Mouse (Mus musculus) gastrocnemius, postnatal 10 days (tissue): ENCODE measurements around the gene Iltifb. TPM values are rescaled to one million over a fixed set of nuclear protein-coding genes. Genes with fewer than 3 reads are reported as not detected.
"Not testable (repeated sequence)": the region's sequence is repeated elsewhere in the genome, so short reads cannot be mapped to it uniquely, and the experiment has no call there.

Experiments used
- DNase-seq: peaks from one replicate; pipeline ENCODE4 v3.0.0; 2021; ENCODE audit warnings: mixed read lengths
- long read RNA-seq, 2 experiments: library from polyadenylated mRNA; stranded (forward); transcript quantifications; one replicate each; pipeline ENCODE4 v2.0.0; 2021
- total RNA-seq, 2 experiments: library from RNA; stranded (reverse); gene quantifications; 2 replicates each; pipeline ENCODE4 v1.2.3; 2021

Iltifb gene
- not detected for total RNA-seq
- long read RNA-seq, experiment 1, result 0 reads
- long read RNA-seq, experiment 2, result 0 reads

DNA sequence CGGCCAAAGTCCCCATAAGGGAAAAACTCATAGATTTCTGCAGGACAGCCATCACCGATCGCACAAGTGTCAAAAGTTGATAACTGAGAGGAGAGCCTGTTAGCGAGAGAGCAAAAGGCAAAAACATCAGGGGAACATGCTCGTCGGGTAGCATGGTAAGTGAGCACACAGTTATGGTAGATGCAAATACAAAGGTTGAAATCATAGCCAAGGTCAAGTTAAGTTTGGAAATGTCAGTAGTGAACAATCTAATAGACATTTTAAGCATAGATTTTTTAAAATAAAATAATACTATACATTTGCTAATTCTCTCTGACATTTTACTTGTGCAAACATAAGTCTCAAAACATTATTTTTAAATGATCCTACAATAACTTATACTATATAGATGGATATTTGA lies at the start of gene Iltifb:
Gene Iltifb (minus strand): TSS at position 101 of the 400 bp plus-strand sequence.
- no peak for DNase-seq

DNA sequence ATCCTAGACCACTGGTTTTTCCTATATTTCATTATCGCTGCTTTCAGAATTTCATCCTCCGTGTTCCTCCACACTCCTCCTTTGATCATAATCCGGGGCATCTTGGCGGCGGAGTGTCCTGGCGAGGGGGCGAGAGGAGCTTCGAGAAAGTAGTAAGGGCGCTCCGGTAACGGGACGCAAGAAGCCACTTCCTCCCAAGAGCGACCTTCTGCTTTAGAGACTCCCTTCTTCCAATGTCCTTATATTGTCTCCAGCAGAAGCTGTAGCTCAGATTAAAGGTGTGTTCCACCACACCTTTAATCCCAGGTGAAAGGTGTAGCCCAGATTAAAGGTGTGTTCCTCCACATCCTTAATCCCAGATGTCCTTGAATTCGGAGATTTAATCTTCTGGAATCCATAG lies 48.3 kb upstream of the Iltifb start, which contains the start of gene Gm9046:
Gene Gm9046 (minus strand): TSS at position 101 of the 400 bp plus-strand sequence.
- DNase-seq, result not testable (repeated sequence)

DNA sequence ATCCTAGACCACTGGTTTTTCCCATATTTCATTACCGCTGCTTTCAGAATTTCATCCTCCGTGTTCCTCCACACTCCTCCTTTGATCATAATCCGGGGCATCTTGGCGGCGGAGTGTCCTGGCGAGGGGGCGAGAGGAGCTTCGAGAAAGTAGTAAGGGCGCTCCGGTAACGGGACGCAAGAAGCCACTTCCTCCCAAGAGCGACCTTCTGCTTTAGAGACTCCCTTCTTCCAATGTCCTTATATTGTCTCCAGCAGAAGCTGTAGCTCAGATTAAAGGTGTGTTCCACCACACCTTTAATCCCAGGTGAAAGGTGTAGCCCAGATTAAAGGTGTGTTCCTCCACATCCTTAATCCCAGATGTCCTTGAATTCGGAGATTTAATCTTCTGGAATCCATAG lies 42.9 kb upstream of the Iltifb start, which contains the start of gene Gm9045:
Gene Gm9045 (minus strand): TSS at position 101 of the 400 bp plus-strand sequence.
- DNase-seq, result not testable (repeated sequence)

DNA sequence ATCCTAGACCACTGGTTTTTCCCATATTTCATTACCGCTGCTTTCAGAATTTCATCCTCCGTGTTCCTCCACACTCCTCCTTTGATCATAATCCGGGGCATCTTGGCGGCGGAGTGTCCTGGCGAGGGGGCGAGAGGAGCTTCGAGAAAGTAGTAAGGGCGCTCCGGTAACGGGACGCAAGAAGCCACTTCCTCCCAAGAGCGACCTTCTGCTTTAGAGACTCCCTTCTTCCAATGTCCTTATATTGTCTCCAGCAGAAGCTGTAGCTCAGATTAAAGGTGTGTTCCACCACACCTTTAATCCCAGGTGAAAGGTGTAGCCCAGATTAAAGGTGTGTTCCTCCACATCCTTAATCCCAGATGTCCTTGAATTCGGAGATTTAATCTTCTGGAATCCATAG lies 37.5 kb upstream of the Iltifb start, which contains the start of gene Gm9044:
Gene Gm9044 (minus strand): TSS at position 101 of the 400 bp plus-strand sequence.
- not testable (repeated sequence) for DNase-seq

DNA sequence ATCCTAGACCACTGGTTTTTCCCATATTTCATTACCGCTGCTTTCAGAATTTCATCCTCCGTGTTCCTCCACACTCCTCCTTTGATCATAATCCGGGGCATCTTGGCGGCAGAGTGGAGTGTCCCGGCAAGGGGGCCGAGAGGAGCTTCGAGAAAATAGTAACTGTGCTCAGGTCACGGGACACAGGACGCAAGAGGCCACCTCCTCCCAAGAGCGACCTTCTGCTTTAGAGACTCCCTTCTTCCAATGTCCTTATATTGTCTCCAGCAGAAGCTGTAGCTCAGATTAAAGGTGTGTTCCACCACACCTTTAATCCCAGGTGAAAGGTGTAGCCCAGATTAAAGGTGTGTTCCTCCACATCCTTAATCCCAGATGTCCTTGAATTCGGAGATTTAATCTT lies 32.0 kb upstream of the Iltifb start, which contains the start of gene Gm9040:
Gene Gm9040 (minus strand): TSS at position 101 of the 400 bp plus-strand sequence.
- DNase-seq, result not testable (repeated sequence)

DNA sequence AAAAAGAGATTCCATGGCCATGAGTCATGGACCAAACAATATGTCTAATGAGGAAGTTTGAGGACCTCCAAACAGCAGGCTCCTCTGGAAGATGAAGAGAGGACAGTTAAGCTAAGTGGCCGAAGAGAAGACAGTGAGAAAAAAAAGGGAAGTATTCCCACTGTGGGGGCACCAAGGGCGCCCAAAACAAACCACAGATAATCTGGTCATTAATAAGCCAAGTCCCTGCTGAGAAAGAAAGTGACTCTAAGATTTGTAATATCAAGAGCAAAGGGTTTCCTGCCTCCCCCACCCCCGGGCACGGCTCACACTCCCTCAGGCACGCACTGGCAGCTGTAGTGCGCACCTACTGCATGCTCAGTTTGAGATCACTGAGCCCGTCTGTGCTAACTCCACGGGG lies 24.2 kb upstream of the Iltifb start:
- no peak for DNase-seq

DNA sequence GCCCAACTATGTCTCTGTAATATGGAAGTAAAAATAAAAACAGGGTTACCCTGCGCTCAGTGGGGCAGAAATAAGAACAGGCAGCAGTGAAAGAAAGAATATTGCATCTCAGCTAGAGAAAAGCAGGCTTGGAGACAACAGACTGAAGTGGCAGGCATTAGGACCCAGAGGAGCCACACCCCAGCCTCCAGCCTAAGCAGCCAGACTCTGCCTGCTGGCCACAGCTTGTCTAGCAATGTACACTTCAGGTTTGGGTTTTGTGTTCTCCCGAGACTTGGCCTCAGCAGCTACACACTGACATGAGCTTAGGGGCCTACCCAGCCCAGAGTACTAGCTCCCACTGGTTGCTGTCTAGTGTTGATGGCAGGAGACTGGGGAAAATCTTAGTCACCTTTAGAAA lies 7.3 kb upstream of the Iltifb start:
- DNase-seq, result not testable (repeated sequence)

DNA sequence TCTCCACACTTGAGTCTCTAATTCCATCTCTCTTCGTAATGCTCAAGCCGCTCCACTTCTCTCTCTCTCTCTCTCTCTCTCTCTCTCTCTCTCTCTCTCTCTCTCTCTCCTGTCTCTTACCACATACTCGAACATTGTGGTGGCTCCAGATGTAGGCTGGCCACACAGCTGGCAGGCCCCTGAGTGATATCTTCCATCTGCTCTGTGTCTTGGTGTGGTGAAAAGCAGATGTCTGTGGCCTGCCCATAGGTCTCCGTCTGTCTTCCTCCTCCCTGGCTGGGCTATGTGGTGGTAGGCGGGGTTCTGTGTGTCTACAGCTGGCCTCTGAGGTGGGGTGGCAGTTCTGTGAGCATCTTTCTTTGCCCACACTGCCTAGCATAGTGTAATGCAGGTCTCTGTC lies 11.8 kb downstream of the Iltifb start:
- not testable (repeated sequence) for DNase-seq

DNA sequence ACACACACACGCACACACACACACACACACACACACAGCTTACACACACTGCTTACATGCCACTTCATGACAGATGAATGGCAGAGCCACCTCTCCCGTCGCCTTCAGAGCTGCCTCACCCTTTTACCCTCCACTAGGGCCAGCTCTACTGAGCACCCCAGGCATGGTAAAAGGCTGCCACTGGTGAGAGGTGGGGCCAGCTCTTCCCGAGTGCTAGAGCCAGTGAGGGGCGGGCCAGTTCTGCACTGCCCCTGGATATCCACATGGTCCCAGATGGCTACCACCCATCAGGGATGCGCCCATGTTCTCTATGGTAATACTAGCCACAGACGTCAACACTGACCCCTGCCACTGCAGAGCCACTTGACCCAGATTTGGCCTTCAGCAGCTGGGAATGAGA lies 12.3 kb downstream of the Iltifb start:
- DNase-seq, result not testable (repeated sequence)

DNA sequence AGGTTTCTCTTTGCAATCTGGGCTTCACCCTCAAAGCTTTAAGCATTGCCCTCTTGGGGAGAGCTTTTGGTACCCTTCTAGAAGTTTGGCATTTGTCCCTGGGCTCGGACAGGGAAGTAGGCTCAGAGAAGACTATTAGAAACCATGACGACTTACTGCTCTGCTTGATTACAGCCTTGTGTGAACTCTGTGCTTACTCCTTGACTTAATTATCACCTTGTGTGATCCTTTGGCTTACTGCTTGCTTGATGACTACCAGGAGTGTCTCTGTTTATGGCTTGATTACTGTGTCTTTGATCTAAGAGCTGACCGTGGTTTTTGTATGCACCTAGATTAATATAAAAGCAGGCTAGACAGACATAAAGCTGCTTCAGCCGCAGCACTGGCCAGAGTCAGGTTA lies 16.8 kb downstream of the Iltifb start:
- not testable (repeated sequence) for DNase-seq

DNA sequence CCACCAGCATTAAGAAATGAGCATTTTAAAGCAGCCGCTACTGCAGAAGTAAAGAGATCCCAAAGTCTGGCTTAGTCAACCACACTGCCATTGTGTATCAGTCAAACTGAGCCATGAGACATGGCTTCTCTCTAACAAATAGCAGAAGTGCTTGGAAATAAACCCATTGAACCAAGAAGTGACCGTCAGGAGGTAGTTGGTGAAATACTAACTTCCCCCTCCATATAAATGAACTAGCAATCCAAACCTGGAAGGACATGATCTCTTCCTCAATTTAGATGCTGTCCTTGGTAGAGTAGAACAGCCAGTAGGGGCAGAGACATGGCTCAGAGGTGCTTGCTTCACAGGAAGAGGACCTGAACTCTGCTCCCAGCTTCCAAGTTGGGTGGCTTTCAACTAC lies 23.4 kb downstream of the Iltifb start:
- DNase-seq, result not testable (repeated sequence)

DNA sequence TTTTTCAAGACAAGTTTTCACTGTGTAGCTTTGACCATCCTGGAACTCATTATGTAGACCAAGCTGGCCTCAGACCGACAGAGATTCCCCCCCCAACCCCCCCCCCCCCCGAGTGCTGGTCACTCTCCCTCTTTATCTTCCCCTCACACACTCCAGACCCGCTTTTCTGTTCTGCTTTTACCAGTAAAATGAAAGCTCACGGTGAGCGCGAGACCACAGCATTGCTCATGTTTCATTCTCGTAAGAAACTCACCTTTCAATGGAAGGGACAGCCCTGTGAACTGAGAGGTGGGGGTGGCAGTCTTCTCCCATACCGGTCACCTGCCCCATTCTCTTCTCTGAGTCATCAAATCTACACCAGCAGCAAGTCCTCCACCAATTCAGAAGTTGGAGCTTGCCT lies 26.0 kb downstream of the Iltifb start:
- DNase-seq, result not testable (repeated sequence)

DNA sequence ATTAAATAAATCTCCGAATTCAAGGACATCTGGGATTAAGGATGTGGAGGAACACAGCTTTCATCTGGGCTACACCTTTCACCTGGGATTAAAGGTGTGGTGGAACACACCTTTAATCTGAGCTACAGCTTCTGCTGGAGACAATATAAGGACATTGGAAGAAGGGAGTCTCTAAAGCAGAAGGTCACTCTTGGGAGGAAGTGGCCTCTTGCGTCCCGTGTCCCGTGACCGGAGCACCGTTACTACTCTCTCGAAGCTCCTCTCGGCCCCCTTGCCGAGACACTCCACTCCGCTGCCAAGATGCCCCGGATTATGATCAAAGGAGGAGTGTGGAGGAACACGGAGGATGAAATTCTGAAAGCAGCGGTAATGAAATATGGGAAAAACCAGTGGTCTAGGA lies 36.5 kb downstream of the Iltifb start, which contains the start of gene Gm32802:
Gene Gm32802 (plus strand): TSS at position 301 of the 400 bp plus-strand sequence.
- DNase-seq, result not testable (repeated sequence)

DNA sequence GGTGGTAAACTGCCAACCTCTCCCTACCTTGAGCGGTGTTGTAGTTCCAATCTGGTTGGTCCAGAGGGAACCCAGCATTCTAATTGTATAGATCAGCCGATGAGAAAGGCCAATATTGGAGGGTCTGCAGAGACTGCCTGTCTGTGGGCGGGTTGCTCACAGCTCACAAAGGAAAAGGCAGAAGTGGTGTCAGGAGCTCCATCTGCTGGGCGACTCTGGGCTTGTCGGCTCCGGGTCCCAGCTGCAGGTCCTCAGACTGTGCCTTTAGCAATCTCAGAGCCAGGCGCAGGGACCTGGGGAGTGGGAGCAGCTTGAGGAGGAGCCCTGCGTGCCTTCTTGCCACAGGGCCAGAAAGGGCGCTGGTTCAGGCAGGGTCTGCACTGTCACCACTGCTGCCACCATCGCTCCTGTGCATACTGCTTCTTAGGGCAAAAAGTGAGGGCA lies 44.0 kb downstream of the Iltifb start:
- peak; percentile 6 for DNase-seq

DNA sequence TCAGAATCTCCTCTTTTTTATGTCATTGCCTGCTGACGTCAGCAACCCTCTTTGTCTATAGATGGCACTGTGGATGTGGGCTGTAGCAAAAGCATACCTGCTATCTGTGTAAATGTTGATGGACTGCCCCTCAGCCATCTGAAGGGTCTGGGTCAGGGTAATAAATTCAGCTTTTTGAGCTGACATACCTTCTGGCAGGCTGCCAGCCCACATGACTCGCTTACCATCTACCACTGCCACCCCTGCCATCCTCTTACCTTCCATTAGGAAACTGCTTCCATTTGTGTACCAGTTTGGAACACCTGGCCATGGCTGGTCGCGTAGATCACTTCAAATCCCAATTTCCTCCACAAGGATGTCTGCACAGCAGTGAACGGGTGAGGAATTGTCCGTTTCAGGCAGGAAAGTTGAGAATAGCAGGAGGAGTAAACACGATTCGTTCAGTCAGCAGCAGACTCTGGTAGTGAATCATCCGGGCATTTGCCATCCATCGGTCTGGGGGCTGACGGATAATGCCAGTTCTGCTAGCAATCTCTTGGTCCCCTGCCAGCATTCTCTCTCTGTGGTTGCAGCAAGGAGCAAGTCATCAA lies 45.7 kb downstream of the Iltifb start:
- not testable (repeated sequence) for DNase-seq

DNA sequence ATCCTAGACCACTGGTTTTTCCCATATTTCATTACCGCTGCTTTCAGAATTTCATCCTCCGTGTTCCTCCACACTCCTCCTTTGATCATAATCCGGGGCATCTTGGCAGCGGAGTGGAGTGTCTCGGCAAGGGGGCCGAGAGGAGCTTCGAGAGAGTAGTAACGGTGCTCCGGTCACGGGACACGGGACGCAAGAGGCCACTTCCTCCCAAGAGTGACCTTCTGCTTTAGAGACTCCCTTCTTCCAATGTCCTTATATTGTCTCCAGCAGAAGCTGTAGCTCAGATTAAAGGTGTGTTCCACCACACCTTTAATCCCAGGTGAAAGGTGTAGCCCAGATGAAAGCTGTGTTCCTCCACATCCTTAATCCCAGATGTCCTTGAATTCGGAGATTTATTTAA lies 54.2 kb downstream of the Iltifb start, which contains the start of gene Gm32717:
Gene Gm32717 (minus strand): TSS at position 101 of the 400 bp plus-strand sequence.
- not testable (repeated sequence) for DNase-seq

Other genes with a start within 250 kb of the Iltifb start
- gene Mdm1, start 153.2 kb downstream of the Iltifb start, total RNA-seq, result 1 to 10 TPM; 3.3 to 5.4 TPM
- gene Il22, start 90.1 kb downstream of the Iltifb start, total RNA-seq, result not detected
- gene Gm32717, start 54.3 kb downstream of the Iltifb start, total RNA-seq, result under 1 TPM; 0.38 to 0.50 TPM
- under 1 TPM; 0.38 to 0.50 TPM for gene Gm32802, start 36.4 kb downstream of the Iltifb start, total RNA-seq
- not detected for gene Gm9040, start 31.9 kb upstream of the Iltifb start, total RNA-seq
- gene Gm9044, start 37.4 kb upstream of the Iltifb start, total RNA-seq, result not detected
- gene Gm9045, start 42.8 kb upstream of the Iltifb start, total RNA-seq, result not detected
- gene Gm9046, start 48.2 kb upstream of the Iltifb start, total RNA-seq, result not detected
- not detected for gene Gm9048, start 53.6 kb upstream of the Iltifb start, total RNA-seq
- not detected for gene Gm9049, start 59.1 kb upstream of the Iltifb start, total RNA-seq
- not detected for gene Ifng, start 146.0 kb upstream of the Iltifb start, total RNA-seq